Mouse (Mus musculus) erythroblast, adult 5-6 weeks (primary cell): ENCODE measurements around the gene Apbb2. TPM values are rescaled to one million over a fixed set of nuclear protein-coding genes. Genes with fewer than 3 reads are reported as not detected.

Experiments used
- ATAC-seq: replicated peaks from 2 replicates; pipeline ENCODE4 v1.8.0; 2016; ENCODE audit warnings: moderate number of reproducible peaks, mild to moderate bottlenecking, moderate TSS enrichment, inconsistent platforms; ENCODE audit not compliant: poor library complexity, low FRiP score, severe bottlenecking
- total RNA-seq, 2 experiments: library from RNA; stranded (forward) in 1 of 2; stranded (reverse) in 1 of 2; fragments of 150-400 nt in 1 of 2; fragments of 200-764, 138-1000 nt in 1 of 2; gene quantifications; 2 replicates each; pipeline versions ENCODE4 v1.2.3 to v1.2.4; 2015 to 2017; ENCODE audit warnings: low replicate concordance in 2 of 2

Apbb2 gene
- total RNA-seq, 2 experiments from 2014 or later = 0.34 TPM; not detected in 1

GRCm38 (mm10) chr5:66603746-66604145, 14.8 kb downstream of the Apbb2 start:
- ATAC-seq = no peak

DNA sequence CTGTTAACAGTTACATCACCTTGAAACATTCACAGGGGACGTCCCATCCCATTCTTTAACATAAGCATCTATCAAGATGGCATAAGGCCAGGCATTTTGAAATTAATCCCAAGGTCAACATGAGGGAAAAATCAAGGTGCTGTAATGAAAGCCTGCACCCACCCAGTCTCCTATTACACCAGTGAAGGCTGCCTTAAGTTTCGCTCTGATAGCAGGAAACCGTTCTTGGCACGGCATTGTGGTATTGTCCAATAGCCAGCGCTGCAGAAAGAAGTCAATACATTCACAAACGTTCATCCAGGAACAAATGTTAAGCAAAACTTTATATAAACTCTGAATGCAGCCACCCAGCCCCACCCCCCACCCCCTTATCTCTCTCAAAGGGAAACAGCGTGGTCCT, 15.4 kb downstream of the Apbb2 start:
- no peak for ATAC-seq

- ATAC-seq = no peak
Measured at GRCm38 (mm10) chr5:66602287-66602820, 16.2 kb downstream of the Apbb2 start.

DNA sequence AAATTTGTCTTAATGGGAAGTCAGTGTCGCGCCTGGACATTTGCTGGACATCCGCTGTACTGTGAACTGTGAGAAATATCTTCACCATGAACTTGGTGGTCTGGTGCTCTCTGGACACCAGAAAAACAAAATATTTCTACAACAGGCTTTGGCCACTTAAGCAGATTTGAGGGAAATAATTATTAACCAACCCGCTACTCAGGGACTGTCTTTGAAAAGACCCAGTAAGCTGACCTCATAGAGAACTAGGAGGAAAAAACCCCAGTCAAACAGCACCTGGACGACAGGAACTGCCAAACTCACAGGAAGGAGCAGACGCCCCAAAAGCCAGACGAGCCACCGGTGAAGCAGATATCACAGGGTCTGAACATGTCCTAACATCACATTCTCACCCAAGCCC, 18.2 kb downstream of the Apbb2 start:
- ATAC-seq = no peak

DNA sequence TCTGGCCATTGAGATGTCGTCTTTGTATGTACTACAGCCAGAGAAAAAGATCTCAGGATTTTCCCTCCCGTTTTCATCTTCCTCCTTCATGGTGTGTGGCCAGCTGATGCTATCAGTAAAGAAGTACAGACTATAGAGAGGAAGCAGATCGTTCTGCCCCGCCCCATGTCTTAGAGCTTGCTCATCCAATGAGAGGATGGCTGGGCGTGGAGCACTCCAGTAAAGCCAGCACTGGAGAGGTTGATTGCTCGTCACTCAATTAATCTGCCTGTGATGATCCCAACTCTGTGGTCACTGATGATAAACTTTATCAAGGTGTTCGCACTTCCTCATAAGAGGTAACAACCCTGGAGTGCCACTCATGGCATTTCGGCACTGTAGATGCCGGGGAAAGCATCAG, 18.7 kb downstream of the Apbb2 start:
- no peak for ATAC-seq

- no peak for ATAC-seq
Measured at GRCm38 (mm10) chr5:66596296-66596695, 22.3 kb downstream of the Apbb2 start.

- ATAC-seq = no peak
Measured at GRCm38 (mm10) chr5:66594881-66595280, 23.7 kb downstream of the Apbb2 start.

- no peak for ATAC-seq
Measured at GRCm38 (mm10) chr5:66586236-66586745, 32.3 kb downstream of the Apbb2 start.

DNA sequence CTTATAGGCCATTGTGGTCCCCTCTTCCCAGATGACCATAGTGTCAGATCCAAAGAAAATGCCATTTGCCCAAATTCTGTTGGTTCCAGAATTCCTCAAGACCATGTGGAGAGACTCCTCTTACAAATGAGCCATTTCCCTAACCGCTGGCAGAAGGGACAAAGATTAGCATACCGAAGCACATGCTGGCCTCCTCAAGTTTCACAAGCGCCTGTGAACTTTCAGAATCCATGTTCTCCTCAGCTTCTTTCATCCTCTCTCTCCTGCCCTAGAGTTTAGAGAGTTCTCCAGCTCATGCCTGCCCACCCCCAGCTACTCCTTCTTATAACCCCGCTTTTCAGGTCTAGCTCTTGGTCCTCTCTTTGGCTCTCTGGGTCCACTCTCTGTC, 35.6 kb downstream of the Apbb2 start:
- ATAC-seq = no peak

DNA sequence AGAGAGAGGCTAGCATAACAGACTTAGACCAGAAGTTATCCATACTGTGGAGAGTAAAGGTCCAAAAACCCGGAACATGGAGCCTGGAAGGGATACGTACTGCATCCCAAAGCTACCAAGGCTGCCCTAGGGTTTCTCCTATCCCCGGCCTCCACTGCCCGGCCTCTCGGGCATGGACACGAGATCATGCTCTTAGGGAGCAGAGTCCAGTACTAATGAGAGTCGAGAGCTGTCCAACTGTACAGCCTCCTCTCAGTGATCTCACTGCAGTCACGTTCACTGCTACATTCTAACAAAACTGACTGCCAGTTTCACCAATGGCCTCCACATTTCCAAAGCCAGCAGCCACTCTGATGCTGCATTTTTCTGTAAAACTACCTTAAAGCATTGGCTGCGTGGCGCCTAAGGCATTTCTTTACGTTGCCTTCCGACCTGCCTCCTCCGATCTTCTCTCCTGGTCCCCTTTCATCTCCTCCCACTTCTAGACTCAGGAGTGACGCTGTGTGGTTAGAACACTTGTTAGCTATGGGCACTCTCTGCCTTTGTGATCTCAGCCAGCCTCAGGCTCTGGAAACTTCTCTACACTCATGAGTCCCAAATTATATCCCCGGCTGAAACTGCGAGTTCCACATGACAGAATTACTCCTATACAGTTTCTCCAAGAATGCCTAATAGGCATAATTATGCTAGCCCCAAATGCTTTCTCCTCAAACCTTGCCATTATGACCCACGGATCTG, 36.1 kb downstream of the Apbb2 start:
- ATAC-seq = no peak

GRCm38 (mm10) chr5:66579066-66579465, 39.5 kb downstream of the Apbb2 start:
- no peak for ATAC-seq

GRCm38 (mm10) chr5:66576299-66576698, 42.3 kb downstream of the Apbb2 start:
- ATAC-seq = no peak

GRCm38 (mm10) chr5:66575148-66575547, 43.4 kb downstream of the Apbb2 start:
- ATAC-seq = no peak

DNA sequence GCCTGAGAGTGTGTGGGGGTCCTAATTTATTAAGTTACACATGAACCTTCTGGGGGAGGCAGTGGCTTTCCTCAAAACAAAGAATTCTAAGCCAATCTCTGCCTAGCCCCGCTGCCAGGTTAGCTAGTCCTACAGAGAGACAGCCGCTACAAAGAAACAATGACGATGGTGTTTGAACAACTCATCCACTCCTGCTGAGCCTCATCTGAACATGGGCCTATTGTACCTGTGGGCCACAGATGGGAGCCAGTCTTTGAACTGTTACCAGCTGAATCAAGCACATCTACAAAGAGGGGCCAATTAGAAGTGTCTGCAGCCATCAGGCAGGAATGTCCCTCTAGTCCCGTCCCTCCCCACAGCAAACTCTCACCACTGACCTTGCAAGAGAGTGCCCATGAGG, 45.3 kb downstream of the Apbb2 start:
- no peak for ATAC-seq

DNA sequence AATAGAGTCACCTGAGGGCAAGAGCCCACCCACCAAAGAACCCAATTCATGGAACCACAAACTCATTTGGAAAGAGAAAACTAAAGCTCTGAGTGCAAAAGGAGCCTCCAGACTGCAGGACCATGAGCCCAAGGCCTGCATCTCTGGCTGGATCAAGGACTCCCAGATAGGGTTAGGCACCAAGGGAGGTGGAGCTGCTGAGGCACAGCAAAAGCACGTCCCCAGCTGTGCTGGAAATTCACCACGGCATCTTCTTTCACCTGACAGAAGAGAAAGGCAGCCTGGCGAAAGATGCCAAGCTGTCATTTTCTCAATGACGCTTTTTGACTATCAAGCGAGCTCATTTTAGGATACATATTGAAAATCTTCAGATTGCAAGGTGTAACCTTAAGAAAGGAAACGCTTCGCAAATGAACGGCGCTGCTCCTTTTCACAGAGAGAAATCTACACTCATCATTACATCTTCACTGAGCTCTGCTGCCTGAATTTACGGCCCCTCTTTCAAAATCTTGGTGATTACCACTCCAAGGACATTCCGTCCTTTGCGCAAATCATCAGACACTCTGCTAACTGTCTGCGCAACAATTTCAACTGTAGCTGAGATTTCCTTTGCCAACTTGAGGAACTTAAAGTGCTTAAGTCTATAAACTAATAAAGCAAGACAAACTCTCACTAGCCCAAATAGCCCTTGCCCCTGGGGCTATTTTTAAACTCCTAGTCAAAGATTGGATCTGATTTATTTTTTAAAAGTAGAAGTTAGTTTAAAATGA, 46.3 kb downstream of the Apbb2 start:
- ATAC-seq = no peak

GRCm38 (mm10) chr5:66570709-66571108, 47.9 kb downstream of the Apbb2 start:
- ATAC-seq = no peak

DNA sequence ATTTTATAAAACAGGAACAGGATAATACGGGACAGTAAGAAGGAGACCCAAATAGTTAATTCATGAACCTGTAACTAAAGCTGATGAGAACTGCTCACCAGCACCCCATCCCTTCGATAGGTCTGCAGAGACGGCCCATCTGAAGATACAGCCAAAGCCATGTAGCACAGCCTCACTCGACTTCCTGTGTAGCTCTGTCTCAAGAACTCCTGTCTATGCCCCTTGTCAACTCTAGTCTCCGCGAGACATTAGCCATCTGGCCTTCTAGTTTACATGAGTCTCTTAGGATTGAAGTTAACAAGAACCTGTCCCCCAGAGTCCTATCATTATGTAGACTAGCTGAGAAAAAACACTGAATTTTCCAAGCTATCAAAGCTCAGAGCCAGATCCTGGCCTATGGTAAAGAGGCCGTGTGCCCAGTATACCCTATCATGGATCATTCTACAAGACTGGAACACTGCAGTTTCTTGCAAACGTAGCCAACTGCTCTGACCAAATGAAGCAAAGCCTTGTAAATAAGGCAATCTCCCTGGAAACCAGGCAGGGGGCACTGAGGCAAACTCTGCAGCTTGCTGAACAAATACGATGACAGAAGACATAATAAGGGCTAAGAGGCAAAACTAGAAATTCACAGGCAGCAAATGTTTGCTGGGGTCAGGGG, 49.3 kb downstream of the Apbb2 start:
- no peak for ATAC-seq

GRCm38 (mm10) chr5:66568002-66568401, 50.6 kb downstream of the Apbb2 start:
- ATAC-seq = no peak

- no peak for ATAC-seq
Measured at GRCm38 (mm10) chr5:66567424-66567823, 51.2 kb downstream of the Apbb2 start.

DNA sequence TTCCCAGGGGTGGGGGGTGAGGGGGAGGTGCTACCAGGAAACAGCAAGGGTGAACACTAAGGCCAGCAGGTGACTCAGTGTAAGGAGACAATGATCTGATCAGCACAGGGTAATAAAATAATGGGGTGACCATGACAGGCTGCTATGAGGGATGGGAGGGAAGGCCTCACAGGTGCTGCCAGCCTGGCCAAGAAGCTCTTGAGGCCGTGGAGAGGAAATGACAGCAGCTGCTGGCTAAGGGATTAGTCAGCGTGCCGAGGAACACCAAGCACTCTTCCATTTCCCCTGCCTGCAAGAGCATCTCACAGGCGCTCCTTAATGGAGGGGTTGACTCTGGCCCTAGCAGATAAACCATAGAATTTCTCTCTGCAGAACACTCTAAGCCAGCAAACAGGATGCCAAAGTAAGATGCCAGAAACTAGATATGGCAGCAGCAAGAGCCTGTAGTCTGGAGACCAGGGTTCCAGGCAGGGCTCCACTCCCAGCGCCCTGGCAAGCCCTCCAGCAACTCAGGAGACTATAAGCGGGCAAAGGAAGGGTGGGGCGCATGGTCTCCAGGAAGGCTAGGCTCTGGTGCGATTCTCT, 58.9 kb downstream of the Apbb2 start:
- no peak for ATAC-seq
